Mouse (Mus musculus): ENCODE measurements around the gene Cul7.

Gene Cul7

GRCm38 (mm10) chr17:46628791-46629684, 21.1 kb upstream of the Cul7 start, which contains the start of gene Ptk7:
Gene Ptk7 (minus strand): TSS chr17:46629504.
- peak; percentile 49 to 53 for DNase-seq (ENCODE audit: low spot score in 2 of 2)

GRCm38 (mm10) chr17:46629685-46630441, 20.3 kb upstream of the Cul7 start:
- no peak for DNase-seq (ENCODE audit: low spot score in 2 of 2)

- peak; percentile 67 to 80 for DNase-seq (ENCODE audit: low spot score in 2 of 2)
Measured at GRCm38 (mm10) chr17:46636831-46637523, 13.2 kb upstream of the Cul7 start.

GRCm38 (mm10) chr17:46639929-46640328, 10.2 kb upstream of the Cul7 start:
- no peak for DNase-seq (ENCODE audit: low spot score in 2 of 2)

GRCm38 (mm10) chr17:46642060-46642459, 8.1 kb upstream of the Cul7 start:
- DNase-seq (ENCODE audit: low spot score in 2 of 2): no peak

- no peak for DNase-seq (ENCODE audit: low spot score in 2 of 2)
Measured at GRCm38 (mm10) chr17:46644152-46644805, 5.9 kb upstream of the Cul7 start.

- DNase-seq (ENCODE audit: low spot score in 2 of 2): peak in 1 of 2 experiments; percentile 24
Measured at GRCm38 (mm10) chr17:46644916-46645475, 5.1 kb upstream of the Cul7 start.

GRCm38 (mm10) chr17:46645561-46646321, 4.4 kb upstream of the Cul7 start, which contains the start of the genes Klc4 and Mrpl2:
Gene Klc4 (minus strand): TSS chr17:46646022.
Gene Mrpl2 (plus strand): TSS chr17:46646229.
- peak; percentile 99 to 100 for DNase-seq (ENCODE audit: low spot score in 2 of 2)

- DNase-seq (ENCODE audit: low spot score in 2 of 2): no peak
Measured at GRCm38 (mm10) chr17:46646322-46646662, 3.8 kb upstream of the Cul7 start.

GRCm38 (mm10) chr17:46647279-46647678, 2.9 kb upstream of the Cul7 start:
- DNase-seq (ENCODE audit: low spot score in 2 of 2): no peak

- DNase-seq (ENCODE audit: low spot score in 2 of 2): no peak
Measured at GRCm38 (mm10) chr17:46648436-46648835, 1.7 kb upstream of the Cul7 start.

GRCm38 (mm10) chr17:46649811-46650210, 326 bp upstream of the Cul7 start:
- DNase-seq (ENCODE audit: low spot score in 2 of 2): no peak

GRCm38 (mm10) chr17:46651292-46651691, 1.2 kb downstream of the Cul7 start:
- no peak for DNase-seq (ENCODE audit: low spot score in 2 of 2)

- no peak for DNase-seq (ENCODE audit: low spot score in 2 of 2)
Measured at GRCm38 (mm10) chr17:46651755-46652547, 1.8 kb downstream of the Cul7 start.

GRCm38 (mm10) chr17:46656054-46656453, 5.9 kb downstream of the Cul7 start:
- DNase-seq (ENCODE audit: low spot score in 2 of 2): no peak

- DNase-seq (ENCODE audit: low spot score in 2 of 2): no peak
Measured at GRCm38 (mm10) chr17:46661351-46661750, 11.2 kb downstream of the Cul7 start.

GRCm38 (mm10) chr17:46661981-46662380, 11.8 kb downstream of the Cul7 start:
- DNase-seq (ENCODE audit: low spot score in 2 of 2): no peak

- no peak for DNase-seq (ENCODE audit: low spot score in 2 of 2)
Measured at GRCm38 (mm10) chr17:46662730-46663129, 12.6 kb downstream of the Cul7 start.

- DNase-seq (ENCODE audit: low spot score in 2 of 2): no peak
Measured at GRCm38 (mm10) chr17:46667712-46668111, 17.6 kb downstream of the Cul7 start.

GRCm38 (mm10) chr17:46669911-46670310, 19.8 kb downstream of the Cul7 start:
- DNase-seq (ENCODE audit: low spot score in 2 of 2): no peak
